Mouse (Mus musculus): ENCODE results near the gene Defb28.

GRCm38 (mm10) chr2:152511592-152511991, 6.5 kb upstream of the Defb28 start, which contains the start of gene Defb26:
- TF ChIP-seq CTCF (IDR thresholded peaks at IDR 0.05; ENCODE audit: borderline replicate concordance, control insufficient read depth, extremely low read depth, insufficient read depth, low read length, poor library complexity) (no peak), POLR2A (IDR thresholded peaks at IDR 0.05; ENCODE audit: control insufficient read depth, extremely low read depth, insufficient read depth, low read length, poor library complexity) (no peak)
